Mouse (Mus musculus) heart, embryonic 14.5 days (tissue): Measurements from ENCODE around the gene Setd4. TPM values are rescaled to one million over a fixed set of nuclear protein-coding genes. Genes with fewer than 3 reads are reported as not detected.

Experiments used
- ATAC-seq: fragments of 200-750 bp; cut with Nextera tagmentation; 2 replicates; pipeline ENCODE4 v1.8.0; 2017; ENCODE audit warnings: low read depth, moderate TSS enrichment; ENCODE audit not compliant: insufficient number of reproducible peaks, insufficient read depth, low FRiP score
- H3K27ac ChIP-seq, 2 experiments: fragments of 200-500 bp in 1 of 2; fragments of 300-500 bp in 1 of 2; sonication (generic) in 1 of 2; replicated peaks in 1 of 2; 2 replicates each; pipeline ENCODE4 v1.5.1; 2012 to 2014; ENCODE audit warnings: low read depth in 2 of 2, low read length in 2 of 2, control low read depth in 1 of 2, mild to moderate bottlenecking in 1 of 2, mixed read lengths in 1 of 2; ENCODE audit not compliant: control insufficient read depth in 1 of 2, insufficient read depth in 1 of 2
- H3K27me3 ChIP-seq: fragments of 300-500 bp; sonication (generic); 2 replicates; pipeline ENCODE4 v1.6.1; 2014; ENCODE audit warnings: mild to moderate bottlenecking, low read length, control low read depth; ENCODE audit not compliant: control insufficient read depth, insufficient read depth
- H3K36me3 ChIP-seq: fragments of 300-500 bp; sonication (generic); 2 replicates; pipeline ENCODE4 v1.6.1; 2014; ENCODE audit warnings: mild to moderate bottlenecking, control low read depth, low read length, mixed read lengths; ENCODE audit not compliant: control insufficient read depth, insufficient read depth
- H3K4me1 ChIP-seq, 2 experiments: fragments of 200-500 bp in 1 of 2; fragments of 300-500 bp in 1 of 2; sonication (generic) in 1 of 2; 2 replicates each; pipeline ENCODE4 v1.6.1; 2012 to 2014; ENCODE audit warnings: low read length in 2 of 2, control low read depth in 1 of 2, mixed read lengths in 1 of 2; ENCODE audit not compliant: control insufficient read depth in 2 of 2, insufficient read depth in 2 of 2
- H3K4me2 ChIP-seq: fragments of 300-500 bp; sonication (generic); 2 replicates; pipeline ENCODE4 v1.6.1; 2014; ENCODE audit warnings: mild to moderate bottlenecking, low read length
- H3K4me3 ChIP-seq, 2 experiments: fragments of 200-500 bp in 1 of 2; fragments of 300-500 bp in 1 of 2; sonication (generic) in 1 of 2; 2 replicates each; pipeline ENCODE4 v1.5.1; 2012 to 2014; ENCODE audit warnings: low read length in 2 of 2, mild to moderate bottlenecking in 2 of 2, control low read depth in 1 of 2, low read depth in 1 of 2, moderate library complexity in 1 of 2; ENCODE audit not compliant: control insufficient read depth in 1 of 2, insufficient read depth in 1 of 2
- H3K9ac ChIP-seq: fragments of 300-500 bp; sonication (generic); 2 replicates; pipeline ENCODE4 v1.6.1; 2014; ENCODE audit warnings: mild to moderate bottlenecking, low read length
- H3K9me3 ChIP-seq: fragments of 300-500 bp; sonication (generic); 2 replicates; pipeline ENCODE4 v1.6.1; 2016; ENCODE audit warnings: low read length, control low read depth; ENCODE audit not compliant: control insufficient read depth
- WGBS: fragments of 180-500 bp; shearing (Covaris S2); extraction: QIAGEN DNeasy Blood & Tissue Kit; methylation state at CpG from one replicate; pipeline ENCODE4 v1.1.7; 2014; 5-methylcytosine and 5-hydroxymethylcytosine counted together
- polyA plus RNA-seq: library from polyadenylated mRNA; unstranded; fragments of >200 nt; fragmentation: Nextera tagmentation; extraction: Ambion mirVana; gene quantifications from 2 replicates; pipeline ENCODE4 v1.2.1, GENCODE M21; 2014

Gene Setd4
- polyA plus RNA-seq, 1 experiment from 2014 or later = 4.0 TPM

- Histone ChIP-seq H3K4me1 (peaks cover 6 to 10% of the 10 kb centered on the region in 2 experiments), H3K4me3 (peak overlapping the region; percentile 64 to 73), H3K27ac (peak overlapping the region in 1 of 2 experiments; percentile 88; a peak in 2 of 4 replicates), H3K9me3 (no peaks in the 10 kb centered on the region), H3K27me3 (no peaks in the 10 kb centered on the region), H3K4me2 (peak overlapping the region; percentile 84), H3K36me3 (0 out of 2 replicates have a peak, but pooled peaks cover 2% of the 10 kb centered on the region), H3K9ac (peak overlapping the region; percentile 77)
- WGBS = 2% methylated on average over 16 of the region's 16 CpGs
- no peak for ATAC-seq
These were observed 662 bp upstream of the Setd4 start for GRCm38 (mm10) chr16:93604481-93604969.

DNA sequence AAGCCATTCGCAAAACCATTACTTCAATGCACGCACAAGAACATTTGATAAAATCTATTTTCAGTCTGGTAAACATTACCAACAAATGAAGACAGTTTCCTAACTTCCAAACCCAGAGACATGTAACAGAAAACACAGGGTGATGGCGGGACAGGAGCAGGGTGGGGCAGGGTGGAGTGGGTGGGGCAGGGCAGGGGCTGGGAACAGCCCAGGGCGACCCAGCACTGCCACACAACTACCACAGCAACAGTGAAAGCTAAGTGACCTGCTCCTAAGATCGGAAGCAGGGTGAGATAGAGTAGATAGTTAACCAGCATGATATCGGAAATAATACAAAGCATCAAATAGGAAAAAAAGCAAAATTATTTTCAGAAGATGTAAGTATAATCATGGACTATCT lies 4.4 kb downstream of the Setd4 start:
- no peaks in the 10 kb centered on the region for H3K9me3 ChIP-seq
- H3K27me3 ChIP-seq = no peaks in the 10 kb centered on the region
- H3K4me3 ChIP-seq = no peak overlapping the region
- no peak overlapping the region for H3K4me2 ChIP-seq
- H3K27ac ChIP-seq = no peak overlapping the region
- no peak for ATAC-seq
- peaks cover 12% of the 10 kb centered on the region; the same call in 1 of the 2 replicates for H3K36me3 ChIP-seq
- H3K4me1 ChIP-seq = peaks cover 1 to 5% of the 10 kb centered on the region in 2 experiments
- no peak overlapping the region for H3K9ac ChIP-seq
- 85% methylated on average over 6 of the region's 6 CpGs for WGBS

GRCm38 (mm10) chr16:93597551-93597950 lies 6.3 kb downstream of the Setd4 start:
- H3K27me3 ChIP-seq = no peaks in the 10 kb centered on the region
- no peak overlapping the region for H3K4me3 ChIP-seq
- peaks cover 14% of the 10 kb centered on the region; the same call in 1 of the 2 replicates for H3K36me3 ChIP-seq
- WGBS = 93% methylated on average over 9 of the region's 9 CpGs
- no peak overlapping the region for H3K27ac ChIP-seq
- no peak for ATAC-seq
- no peaks in the 10 kb centered on the region for H3K4me1 ChIP-seq
- no peak overlapping the region for H3K9ac ChIP-seq
- H3K9me3 ChIP-seq = no peaks in the 10 kb centered on the region
- no peak overlapping the region for H3K4me2 ChIP-seq

- ATAC-seq = no peak
- H3K4me3 ChIP-seq = no peak overlapping the region
- H3K9ac ChIP-seq = no peak overlapping the region
- no peaks in the 10 kb centered on the region for H3K27me3 ChIP-seq
- no peak overlapping the region for H3K27ac ChIP-seq
- no peaks in the 10 kb centered on the region for H3K4me1 ChIP-seq
- no peak overlapping the region for H3K4me2 ChIP-seq
- H3K9me3 ChIP-seq = no peaks in the 10 kb centered on the region
- WGBS = 88% methylated on average over 7 of the region's 7 CpGs
- peaks cover 14% of the 10 kb centered on the region; the same call in 1 of the 2 replicates for H3K36me3 ChIP-seq
These were observed 7.1 kb downstream of the Setd4 start for GRCm38 (mm10) chr16:93596807-93597206.

DNA sequence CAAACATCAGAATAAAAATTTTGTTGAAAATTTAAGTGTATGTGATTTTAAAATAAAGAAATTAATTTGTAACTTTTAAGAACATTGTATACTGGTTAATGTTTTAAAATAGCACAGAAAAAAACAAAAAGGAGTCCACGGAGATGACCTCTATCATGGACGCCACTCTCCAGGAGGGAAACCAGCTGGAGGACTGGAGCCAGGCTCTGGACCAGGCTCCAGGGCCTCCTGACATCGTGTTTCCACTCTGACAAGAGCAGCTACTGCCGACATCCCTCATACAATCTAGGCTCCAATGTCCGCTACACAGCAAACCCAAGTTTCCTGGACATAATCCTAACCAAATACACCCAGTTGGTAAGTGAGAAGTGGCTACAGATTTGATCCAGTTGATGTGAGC lies 8.1 kb downstream of the Setd4 start:
- H3K4me1 ChIP-seq = no peaks in the 10 kb centered on the region
- H3K9me3 ChIP-seq = no peaks in the 10 kb centered on the region
- H3K9ac ChIP-seq = no peak overlapping the region
- H3K36me3 ChIP-seq = peaks cover 17% of the 10 kb centered on the region; the same call in 1 of the 2 replicates
- H3K27me3 ChIP-seq = no peaks in the 10 kb centered on the region
- H3K4me3 ChIP-seq = no peak overlapping the region
- WGBS = 68% methylated on average over 5 of the region's 5 CpGs
- no peak overlapping the region for H3K27ac ChIP-seq
- ATAC-seq = no peak
- H3K4me2 ChIP-seq = no peak overlapping the region

DNA sequence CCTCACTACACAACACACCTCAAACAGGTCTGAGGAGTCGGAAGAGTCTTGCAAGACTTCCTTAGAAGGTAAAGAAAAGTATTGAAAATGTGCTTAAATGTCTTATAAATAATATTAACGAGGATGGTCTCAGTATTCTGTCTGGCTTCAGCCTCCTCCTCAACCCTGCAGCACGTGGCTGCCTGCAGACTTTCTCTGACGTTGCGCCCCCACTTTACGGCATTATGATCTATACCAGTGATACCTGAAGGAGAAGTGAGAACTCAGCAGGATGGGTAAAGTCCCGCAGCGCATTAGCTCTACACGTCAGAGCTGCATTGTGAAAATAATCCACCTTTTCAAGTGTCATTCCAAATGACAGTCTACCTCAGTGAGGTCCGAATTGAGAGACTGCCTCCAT lies 9.4 kb downstream of the Setd4 start:
- 94% methylated on average over 10 of the region's 10 CpGs for WGBS
- H3K4me2 ChIP-seq = no peak overlapping the region
- H3K27me3 ChIP-seq = no peaks in the 10 kb centered on the region
- peaks cover 30% of the 10 kb centered on the region; the same call in 1 of the 2 replicates for H3K36me3 ChIP-seq
- no peaks in the 10 kb centered on the region for H3K4me1 ChIP-seq
- no peak overlapping the region for H3K4me3 ChIP-seq
- H3K27ac ChIP-seq = no peak overlapping the region
- H3K9ac ChIP-seq = no peak overlapping the region
- no peak for ATAC-seq
- no peaks in the 10 kb centered on the region for H3K9me3 ChIP-seq

DNA sequence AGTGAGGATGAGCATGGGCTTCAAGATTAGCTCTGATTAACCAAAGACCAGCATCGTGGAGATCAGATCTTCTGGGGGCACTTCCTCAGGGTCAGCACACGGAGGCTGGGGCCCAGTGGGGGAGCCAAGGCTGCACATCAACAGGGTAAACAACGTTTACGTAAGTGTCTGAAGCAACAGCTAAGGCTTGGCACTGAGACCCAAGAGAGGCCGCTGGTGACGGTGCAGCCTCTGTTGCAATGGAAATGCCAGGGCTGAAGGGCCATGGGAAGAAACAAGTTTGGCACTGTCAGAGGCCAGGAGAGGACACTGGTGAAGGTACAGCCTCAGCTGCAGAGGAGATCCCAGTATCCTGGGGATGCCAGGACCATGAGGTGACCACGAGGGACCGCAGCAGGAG lies 10.5 kb downstream of the Setd4 start:
- Histone ChIP-seq H3K4me1 (no peaks in the 10 kb centered on the region), H3K27ac (no peak overlapping the region), H3K9me3 (no peaks in the 10 kb centered on the region), H3K9ac (no peak overlapping the region), H3K27me3 (no peaks in the 10 kb centered on the region), H3K36me3 (peaks cover 27% of the 10 kb centered on the region; the same call in 1 of the 2 replicates), H3K4me2 (no peak overlapping the region), H3K4me3 (no peak overlapping the region)
- no peak for ATAC-seq
- 90% methylated on average over 8 of the region's 8 CpGs for WGBS

DNA sequence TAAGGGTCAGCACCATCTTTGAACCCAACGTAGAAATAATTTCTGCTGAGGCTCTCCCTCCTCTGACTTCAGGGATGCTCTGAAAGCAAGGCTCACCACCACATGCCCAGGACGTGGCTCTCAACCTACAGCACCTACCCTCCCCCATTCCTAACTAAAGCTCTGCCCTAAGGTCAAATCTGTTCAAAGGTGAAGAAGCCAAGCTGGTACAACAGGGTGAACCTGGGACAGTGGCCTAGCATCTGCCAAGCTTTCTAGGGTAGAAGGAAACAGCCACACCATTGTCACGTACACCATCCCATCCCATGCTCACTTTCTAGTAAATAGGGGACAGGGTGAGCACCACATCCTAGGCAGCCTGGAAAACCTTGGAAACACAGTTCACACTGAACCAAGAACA lies 11.2 kb downstream of the Setd4 start:
- H3K36me3 ChIP-seq = peaks cover 20% of the 10 kb centered on the region; the same call in 1 of the 2 replicates
- no peak for ATAC-seq

More for the DNA sequence above, 11.2 kb downstream of the Setd4 start:
- WGBS = 90% methylated on average over 3 of the region's 3 CpGs
- Histone ChIP-seq H3K27me3 (no peaks in the 10 kb centered on the region), H3K9ac (no peak overlapping the region), H3K4me1 (peaks cover 3 to 6% of the 10 kb centered on the region in 2 experiments; a peak in 2 of 4 replicates), H3K27ac (no peak overlapping the region), H3K9me3 (no peaks in the 10 kb centered on the region), H3K4me2 (no peak overlapping the region), H3K4me3 (no peak overlapping the region)
